Mouse (Mus musculus): ENCODE results near the gene Cep170b.
A peak's percentile ranks its signal among the peaks of the same experiment; 100 is the strongest.

The Cep170b gene

DNA sequence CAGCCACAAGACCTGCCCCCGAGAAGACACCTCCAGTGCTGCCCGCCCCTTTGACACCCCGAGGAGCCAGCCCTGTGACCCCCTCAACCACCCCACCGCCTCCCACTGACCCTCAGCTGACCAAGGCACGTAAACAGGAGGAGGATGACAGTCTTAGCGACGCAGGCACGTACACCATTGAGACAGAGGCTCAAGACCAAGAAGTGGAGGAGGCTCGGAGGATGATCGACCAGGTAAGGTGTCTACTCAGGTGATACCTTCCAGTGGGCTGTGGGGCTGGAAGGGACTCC lies 16.3 kb downstream of the Cep170b start:
- no peak for DNase-seq (ENCODE audit: low spot score)

DNA sequence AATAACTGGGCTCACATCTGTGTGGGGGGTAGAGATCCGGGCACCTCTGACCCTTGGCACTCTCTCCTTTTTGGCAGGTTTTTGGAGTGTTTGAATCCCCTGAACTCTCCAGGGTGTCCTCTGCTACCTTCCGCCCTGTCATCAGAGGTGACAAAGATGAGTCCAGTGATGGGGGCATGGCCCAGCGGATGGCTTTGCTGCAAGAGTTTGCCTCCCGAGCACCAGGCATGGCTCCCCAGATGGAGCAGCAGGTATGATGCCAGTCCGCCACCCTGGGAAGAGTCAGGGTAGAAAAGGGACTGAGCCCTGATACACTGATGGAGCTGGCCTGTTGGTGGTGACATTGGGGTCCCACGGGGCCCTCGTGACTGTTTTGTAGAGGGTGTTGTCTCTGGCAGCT lies 16.8 kb downstream of the Cep170b start:
- DNase-seq (ENCODE audit: low spot score) = no peak

DNA sequence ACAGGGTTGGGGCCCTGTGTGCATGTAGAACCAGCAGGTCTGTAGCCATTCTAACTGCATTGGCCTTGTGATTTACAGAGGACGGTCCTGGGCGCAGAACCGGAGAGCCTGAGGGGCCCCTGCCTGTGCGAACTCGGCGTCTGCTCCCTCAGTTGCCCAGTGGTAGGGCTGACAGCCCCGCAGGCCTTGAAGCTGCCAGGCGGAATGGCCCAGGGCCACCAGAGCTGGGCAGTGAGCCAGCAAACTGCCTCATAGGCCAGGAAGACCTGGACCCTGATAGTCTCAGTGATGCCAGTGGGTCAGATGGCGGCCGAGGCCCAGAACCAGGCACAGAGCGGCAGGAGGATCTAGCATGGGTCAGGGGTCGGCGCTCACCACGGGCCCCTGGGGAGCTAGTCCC lies 17.5 kb downstream of the Cep170b start:
- no peak for DNase-seq (ENCODE audit: low spot score)

DNA sequence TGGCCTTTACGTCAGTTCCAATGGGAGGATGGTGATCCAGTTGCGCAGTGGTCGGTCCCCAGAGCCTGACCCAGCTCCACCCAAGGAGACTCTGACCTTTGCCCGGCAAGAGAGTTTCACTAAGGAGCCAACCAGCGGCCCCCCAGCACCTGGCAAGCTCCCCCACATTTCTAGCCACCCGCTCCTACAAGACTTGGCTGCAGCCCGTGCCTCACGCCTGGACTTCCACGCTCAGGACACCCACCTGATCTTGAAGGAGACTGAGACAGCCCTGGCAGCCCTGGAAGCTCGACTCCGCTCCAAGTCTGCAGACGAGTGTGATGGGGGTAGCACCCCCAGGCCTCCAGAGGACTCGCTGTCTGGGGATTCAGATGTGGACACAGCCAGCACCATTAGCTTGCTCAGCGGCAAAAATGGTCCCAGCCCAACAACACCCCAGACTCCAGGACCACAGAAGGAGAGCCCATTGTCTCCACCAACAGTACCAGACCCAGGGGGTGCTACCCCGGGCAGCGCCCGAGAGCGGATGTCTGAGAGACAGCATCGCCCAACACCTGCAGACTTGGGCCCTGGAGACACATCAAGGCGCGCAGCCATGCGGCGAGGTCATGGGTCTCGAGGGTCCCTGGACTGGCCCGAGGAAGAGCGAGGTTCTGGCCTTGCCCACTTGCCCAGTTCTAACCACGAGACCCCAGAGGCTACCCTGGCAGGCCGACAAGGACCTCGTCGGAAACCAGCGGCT lies 18.2 kb downstream of the Cep170b start:
- no peak for DNase-seq (ENCODE audit: low spot score)

DNA sequence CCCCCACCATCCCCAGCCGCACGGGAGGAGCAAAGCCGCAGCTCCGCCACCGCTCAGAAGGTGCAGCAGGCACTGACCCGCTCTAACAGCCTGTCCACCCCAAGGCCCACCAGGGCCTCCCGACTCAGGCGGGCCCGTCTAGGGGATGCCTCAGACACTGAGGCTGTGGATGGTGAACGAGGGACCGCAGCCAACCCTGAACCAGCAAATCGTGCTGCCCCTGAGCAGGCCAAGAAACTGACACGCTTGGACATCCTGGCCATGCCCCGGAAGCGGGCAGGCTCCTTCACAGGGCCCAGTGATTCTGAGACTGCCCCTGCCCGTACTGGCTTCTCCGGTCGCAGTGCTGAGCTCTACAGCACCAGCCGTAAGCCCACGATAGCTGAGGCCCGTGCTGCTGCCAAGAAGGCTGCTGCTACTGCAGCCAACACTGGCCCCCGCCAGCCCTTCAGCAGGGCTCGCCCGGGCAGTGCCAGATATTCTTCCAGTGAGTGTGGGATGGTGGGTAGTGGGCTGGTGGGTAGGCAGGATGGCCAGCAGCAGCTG lies 18.8 kb downstream of the Cep170b start:
- DNase-seq (ENCODE audit: low spot score) = no peak

DNA sequence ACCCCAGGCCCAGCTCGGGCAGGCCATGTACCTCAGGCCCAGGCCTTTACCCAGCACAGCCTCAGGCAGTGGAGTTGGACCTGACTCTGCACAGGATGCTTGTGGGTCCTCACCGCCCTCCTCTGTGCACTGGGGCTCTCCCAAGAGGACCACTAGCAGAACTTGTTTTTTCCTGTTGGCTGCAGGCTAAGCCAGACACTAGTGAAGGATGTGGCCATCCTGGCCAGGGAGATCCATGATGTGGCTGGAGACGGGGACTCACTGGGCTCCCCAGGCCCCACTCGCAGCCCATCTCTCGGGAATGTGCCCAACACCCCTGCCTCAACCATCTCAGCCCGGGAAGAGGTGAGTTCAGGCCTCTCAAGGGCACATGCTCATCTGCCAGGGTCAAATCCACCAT lies 22.5 kb downstream of the Cep170b start:
- no peak for DNase-seq (ENCODE audit: low spot score)

DNA sequence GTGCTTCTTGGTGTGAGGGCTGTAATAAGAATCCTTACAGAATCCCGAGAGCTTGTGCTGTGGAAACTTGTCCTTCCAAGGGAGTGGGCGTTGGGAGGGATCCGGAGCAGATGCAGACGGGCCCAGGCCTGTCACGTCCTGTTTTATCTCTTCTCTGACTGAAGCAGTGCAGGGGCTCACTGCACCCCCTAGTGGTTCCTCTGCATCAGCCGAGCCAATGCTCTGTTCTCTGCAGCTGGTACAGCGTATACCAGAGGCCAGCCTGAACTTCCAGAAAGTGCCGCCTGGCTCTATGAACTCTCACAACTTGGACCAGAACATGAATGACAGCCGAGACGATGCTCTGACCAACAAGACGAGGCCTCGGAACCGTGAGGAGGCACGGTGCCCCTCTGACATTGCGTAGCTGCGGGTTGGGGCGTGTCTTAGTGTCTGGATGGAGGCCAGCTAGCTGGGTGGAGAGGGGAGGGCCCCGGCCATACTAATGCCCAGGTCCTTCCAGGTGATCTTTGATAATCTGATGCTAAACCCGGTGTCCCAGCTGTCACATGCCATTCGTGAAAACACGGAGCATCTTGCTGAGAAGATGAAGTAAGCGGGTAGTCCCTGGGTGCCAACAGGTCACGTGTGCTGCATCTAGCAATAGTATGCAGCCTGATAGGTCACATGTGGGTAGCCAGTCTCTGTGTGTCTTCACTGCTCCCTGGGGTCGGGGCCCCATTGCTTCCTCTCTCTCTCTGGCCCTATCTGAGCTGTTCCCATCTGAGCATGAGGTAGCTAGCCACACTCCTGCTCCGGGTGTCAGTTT lies 23.1 kb downstream of the Cep170b start:
- DNase-seq (ENCODE audit: low spot score) = peak; percentile 71

DNA sequence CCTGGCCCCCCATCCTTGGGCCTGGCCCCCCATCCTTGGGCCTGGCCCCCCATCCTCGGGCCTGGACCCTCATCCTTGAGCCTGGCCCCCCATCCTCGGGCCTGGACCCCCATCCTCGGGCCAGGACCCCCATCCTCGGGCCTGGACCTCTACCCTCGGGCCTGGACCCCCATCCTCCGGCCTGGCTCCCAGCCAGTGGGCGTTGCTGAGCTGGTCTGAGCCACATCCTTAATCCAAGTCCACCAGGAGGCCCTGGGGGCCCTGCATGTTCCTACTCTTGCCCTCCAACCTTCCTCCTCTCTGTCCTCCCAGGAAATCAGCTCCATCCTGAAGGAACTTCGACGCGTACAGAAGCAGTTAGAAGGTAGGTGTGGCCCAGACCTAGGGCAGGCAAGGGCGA lies 24.0 kb downstream of the Cep170b start:
- no peak for DNase-seq (ENCODE audit: low spot score)

DNA sequence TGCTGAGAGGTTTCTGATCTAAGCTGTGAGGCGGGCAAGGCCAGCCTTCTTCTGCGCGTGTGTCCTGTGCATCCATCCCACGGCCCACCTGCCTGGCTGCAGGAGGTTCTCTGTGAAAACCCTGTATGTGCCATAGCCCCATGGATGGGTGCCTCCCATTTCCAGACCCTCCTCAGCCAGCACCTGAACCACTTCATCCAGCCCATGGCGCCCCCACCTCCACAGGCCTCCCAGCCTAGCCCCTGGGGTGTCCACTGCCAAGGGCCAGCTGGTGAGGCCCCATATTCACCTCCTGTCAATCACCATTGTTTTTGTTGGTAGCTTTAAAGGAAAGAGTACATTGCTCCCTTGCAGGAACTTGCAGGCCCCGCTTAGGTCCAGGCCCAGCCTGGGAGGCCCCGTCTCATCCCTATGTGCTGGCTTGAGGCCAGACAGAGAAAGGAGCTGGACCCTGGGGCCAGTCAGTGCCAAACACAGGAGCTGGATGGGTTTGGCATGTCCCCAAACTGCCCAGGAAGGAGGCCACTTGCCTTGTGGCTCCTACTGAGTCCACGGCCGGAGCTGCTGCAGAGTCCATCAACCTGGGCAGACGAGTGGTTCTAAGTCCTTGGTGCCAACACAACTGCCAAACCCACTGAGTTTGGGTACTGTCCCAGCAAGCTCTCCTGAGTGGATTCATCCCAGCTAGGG lies 24.8 kb downstream of the Cep170b start:
- DNase-seq (ENCODE audit: low spot score) = no peak

DNA sequence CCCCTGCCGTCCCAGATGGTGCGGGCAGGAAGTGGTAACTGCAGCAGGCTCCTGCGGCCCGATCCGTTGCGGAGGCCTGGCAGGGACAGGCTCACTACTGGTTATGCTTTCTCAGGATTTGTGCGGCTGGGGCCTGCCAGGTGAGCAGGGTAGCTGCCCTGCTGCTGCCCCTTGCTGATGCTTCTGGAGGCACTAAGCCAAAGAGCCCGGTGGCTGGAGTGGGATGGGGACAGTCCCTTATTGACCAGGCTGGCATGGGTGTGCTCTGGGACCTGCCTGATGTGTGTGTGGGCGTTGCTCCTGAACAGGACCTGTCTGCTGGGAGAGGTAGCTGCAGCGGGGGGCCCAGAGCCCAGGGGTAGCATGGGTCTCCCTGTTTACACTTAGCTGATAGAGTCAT lies 25.5 kb downstream of the Cep170b start:
- DNase-seq (ENCODE audit: low spot score) = no peak

DNA sequence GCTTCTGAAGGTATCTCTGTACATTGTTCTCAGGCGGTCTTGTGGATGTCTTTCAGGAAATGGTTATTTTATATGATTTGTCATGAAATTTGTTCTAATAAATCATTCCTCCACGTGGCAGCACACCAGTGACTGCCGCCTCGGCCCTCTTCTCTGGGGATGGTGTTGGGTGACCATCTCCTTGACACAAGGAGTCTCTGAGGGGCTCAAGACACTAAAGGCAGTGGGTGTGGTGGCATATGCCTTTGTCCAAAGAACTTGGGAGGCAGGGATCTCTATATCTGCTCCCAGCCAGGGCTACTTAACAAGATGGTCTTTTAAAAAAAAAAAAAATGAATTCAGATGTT lies 26.2 kb downstream of the Cep170b start:
- DNase-seq (ENCODE audit: low spot score) = no peak

DNA sequence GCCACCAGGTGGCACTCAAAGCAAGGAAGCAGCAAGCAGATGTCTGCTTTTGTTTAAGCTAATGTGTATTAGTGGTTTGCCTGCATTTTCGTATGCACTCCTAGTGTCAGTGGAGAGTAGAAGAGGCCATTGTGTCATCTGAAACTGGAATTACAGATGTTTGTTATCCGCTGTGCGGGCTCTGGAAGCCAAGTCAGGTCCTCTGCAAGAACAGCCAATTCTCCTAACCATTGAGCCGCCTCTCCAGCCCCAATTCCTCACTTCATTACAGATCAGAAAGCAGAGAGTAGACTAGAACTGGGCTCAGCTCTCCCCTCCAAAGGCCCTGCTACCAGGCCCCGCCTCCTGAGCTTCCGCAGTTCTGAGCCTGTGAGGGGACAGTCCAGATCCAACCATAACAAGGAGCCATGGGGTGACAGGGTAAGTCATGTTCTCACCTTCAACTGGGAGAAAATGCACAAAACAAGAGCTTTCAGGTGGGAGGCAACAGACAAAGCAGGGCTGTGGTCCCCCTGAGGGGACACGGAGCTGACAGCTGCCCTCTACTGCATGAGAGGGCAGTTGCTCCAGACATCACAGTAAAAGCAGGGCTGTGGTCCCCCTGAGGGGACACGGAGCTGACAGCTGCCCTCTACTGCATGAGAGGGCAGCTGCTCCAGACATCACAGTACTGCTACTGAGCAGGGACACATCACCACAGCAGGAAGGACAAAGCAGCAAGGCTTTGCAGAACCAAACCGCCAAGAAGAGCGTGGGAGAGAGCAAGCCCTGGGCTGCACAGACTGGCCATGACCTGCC lies 26.8 kb downstream of the Cep170b start:
- DNase-seq (ENCODE audit: low spot score) = no peak

DNA sequence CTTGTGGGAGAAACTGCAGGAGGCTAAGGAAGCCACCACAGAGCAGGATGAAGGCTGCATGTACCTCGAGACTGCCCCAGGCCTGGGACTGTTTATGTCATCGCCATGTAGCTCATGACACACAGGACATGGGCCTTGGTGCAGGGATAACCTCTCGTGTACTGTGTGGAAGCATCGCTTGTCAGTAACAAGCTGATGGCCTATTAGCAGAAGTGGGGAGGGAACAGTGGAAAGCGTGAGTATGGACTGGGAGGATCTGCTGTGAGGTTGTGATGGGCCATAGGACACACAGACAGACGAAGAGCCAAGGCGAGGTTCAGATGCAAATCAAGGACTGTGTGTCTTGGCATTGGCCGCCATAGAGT lies 27.3 kb downstream of the Cep170b start:
- no peak for DNase-seq (ENCODE audit: low spot score)

DNA sequence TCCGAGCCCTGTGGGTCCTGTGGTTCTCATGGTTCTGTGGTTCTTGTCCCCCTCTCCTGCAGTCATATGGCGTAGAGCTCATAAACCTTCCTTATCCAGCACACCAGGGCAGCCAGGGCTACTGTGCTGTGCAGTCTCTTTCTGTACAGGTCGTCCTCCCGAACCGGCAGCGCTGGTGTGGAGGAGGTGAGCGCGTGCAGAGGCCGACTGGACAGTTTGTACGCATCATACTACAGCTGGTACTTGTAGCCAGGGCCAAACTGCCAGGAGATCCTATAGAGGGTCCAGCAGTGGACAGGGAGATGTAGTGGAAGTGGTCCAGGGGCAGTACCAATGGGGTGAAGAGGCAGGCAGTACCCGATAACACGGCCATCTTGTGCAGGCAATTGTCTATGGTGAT lies 30.7 kb downstream of the Cep170b start:
- DNase-seq (ENCODE audit: low spot score) = no peak

DNA sequence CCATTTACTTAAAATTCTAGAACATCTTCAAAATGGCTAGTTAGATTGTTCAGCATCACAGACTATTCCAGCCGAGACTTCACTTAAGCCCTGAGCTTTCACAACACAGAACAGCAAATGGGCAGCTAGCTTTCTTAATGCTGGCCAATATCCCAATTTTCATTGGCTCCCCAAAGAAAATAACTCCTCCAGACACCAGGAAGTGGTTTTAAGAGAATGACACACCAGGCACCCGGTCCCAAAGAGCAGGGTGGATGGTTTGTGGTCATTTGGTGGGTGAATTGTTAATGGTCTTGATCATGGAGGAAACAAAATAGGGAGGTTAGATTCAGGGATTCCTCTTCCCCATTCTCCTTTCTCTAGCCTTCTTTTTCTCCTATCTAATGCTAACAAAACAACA lies 32.1 kb downstream of the Cep170b start:
- DNase-seq (ENCODE audit: low spot score) = no peak

DNA sequence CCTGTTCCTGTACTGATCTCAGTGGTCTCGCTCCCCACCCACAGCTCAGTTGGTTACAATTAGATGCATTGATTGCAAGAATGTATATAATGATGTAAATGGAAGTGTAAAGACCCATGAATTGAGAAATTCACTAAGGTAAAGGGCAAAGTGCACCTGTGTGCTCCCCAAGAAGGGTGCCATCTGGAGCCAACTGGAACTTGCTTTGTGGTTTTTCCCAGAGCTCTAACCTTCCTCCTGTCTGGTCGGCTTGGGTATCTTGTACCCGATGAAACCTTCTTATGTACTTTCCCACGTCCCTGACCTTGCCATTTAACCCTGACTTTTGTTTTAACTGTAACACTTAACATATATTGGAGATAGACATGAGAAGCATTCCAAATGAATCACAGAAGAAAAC lies 35.6 kb downstream of the Cep170b start:
- no peak for DNase-seq (ENCODE audit: low spot score)

DNA sequence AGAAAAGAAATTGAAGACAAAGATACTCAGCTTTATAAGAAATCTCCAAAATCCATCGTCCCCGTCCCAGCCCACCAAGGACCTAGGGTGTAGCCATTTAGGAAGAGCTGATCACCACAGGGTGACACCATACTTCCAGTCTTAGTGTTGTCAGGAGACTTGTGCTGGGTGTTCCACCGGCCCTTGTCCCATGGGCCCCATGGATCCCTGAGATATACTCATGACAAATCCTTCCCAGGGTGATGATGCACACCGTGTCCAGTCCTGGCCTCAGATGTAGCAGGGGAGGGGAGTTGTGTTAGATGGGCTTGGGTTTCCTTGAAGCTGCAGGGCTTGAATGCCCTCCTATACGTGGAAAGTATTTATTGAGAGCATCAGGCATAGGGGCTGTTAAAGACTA lies 37.6 kb downstream of the Cep170b start:
- no peak for DNase-seq (ENCODE audit: low spot score)

DNA sequence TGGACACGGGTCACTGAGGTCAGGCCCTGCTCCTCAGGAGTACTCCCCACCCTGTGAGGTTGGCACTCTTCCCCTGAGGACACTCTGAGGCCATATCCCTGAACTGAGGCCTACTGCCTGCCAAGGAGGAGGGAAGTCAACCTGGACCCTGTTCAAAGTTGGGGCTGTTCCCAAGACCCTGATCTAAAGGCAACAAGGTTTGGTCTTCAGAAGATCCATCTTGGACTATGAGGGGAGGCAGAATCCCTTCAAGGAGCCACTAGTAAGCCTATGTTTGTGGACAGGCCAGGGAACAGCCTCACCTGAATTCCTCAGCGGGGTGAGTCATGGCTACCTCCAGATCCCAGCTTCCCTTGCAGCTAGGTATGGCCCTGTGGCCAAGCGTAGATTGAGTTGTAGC lies 39.2 kb downstream of the Cep170b start:
- no peak for DNase-seq (ENCODE audit: low spot score)

DNA sequence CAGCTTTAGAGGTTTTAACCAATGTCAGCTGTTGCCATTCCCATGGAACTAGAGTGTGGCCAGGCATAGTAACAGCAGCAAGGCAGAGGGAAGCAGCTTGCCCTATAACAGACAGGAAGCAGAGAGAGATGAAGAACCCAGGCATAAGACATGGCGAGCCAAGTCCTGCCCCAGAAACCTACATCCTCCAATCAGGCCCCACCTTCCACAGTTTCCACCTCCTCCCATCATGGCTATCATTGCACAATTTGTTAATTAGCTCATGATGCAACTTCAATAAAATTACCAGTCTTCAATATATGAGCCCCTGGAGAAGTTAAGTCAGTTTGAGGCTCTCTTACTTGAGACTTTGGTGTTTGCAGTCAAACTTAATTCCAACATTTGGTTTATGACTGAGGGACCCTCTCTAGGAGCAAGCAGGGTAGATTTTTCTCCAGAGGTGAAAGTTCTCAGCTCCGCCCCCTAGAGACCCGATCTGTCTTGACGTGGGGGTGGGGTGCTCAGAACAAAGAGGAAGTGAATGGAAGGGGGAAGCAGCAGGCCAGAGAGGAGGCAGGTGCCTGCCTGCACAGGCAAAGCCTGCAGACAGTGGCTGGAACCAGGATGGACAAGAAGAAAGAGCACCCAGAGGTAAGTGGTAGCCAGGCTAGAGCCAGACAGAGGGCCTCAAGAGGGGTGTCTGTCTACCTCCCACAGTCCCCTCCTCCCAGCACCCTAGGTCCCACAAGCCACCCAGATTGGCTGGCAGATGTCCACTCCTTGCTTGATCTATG lies 40.1 kb downstream of the Cep170b start, which contains the start of gene Pld4:
TSS of gene Pld4 (plus strand) at position 502 of the 773 bp plus-strand sequence.
- DNase-seq (ENCODE audit: low spot score) = no peak

DNA sequence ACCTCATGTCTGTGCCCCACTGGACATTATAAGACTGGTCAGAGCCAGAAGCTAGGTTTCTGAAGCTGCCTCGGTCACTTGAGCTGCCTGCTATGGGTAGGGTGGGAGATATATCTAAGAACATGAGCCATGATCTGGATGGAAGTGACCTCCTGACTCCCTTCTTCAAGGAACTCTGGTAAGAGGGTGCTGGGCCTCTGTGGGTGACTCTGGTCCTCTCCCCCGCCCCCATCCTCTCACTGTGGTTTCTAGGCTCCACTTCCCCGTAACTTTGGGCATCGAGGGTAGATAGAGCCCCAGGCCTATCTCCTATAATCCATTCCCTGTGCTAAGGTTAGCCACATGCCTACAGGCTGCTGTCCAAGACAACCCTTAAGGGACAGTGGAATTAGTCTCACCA lies 41.2 kb downstream of the Cep170b start:
- DNase-seq (ENCODE audit: low spot score) = no peak

DNA sequence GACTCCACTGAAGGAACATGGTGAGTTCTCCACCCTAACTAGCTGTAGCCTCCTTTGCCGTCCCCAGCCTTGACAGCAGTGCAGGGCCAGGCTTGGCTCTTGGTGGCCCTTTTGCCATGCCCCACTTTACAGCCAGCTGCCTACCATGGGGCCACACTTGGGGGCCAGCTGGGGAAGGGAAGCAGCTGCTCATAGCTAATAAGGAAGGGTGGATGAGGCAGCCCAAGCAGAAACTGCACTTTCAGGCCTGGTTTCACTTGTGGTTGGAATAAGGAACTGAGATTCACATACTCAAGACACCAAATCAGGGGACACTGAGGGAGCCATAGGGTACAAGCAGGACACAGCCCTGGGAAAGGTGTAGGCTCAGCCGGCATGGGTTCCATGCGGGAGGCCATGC lies 41.8 kb downstream of the Cep170b start:
- no peak for DNase-seq (ENCODE audit: low spot score)

DNA sequence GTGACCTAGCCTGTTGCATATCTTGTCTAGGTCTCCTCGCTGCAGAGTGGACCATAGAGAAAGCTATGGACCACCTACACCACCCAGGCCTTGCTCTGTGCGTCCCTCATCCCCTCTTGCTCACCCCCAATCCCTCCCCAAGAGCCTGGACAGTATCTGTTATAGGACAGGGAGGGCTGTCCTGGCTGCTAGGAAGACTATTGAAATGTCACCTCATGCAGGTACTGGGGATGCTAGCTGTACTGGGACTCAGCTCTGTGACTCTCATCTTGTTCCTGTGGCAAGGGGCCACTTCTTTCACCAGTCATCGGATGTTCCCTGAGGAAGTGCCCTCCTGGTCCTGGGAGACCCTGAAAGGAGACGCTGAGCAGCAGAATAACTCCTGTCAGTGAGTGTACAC lies 42.9 kb downstream of the Cep170b start:
- no peak for DNase-seq (ENCODE audit: low spot score)
